Mouse (Mus musculus): ENCODE measurements around the gene Jade2. TPM values are rescaled to one million over a fixed set of nuclear protein-coding genes. Genes with fewer than 3 reads are reported as not detected.

Jade2 gene
- polyA plus RNA-seq, 1 experiment from 2014 or later, result 0.79 TPM

DNA sequence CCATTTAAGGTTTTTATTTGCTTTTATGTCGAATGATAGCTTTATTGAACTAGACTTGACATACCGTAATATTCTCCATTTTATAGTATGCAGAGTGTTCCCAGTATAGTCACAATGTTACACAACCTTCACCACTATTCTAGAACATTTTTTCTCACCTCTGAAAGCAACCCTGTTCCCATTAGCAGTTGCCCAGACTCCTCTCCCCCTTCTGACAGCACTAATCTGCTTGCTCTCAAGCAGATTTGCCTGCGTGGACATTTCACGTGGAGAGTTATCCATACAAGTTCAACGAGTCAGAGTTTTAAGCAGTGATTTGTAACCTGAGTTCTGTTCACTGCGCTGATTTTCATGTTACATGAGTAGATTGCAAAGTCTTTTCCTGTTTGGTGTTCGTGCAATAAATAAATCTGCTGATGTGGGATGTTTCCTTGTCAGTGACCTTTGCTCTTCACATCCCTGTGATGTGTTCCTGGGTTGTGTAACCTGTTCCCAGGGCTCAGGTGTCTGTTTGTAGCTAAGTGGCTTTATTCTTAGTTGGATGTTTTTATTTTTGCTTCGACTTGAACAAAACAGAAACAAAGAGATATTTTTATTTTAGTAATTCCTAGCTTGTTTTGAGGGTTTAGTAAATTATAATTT is 89.8 kb downstream of the Jade2 start:
- Histone ChIP-seq H3K9me3 (replicated peaks; ENCODE audit: control insufficient read depth, low read length) (no peaks in the 10 kb centered on the region), H3K4me1 (ENCODE audit: control insufficient read depth, low read depth, low read length) (peaks cover 11% of the 10 kb centered on the region), H3K9ac (ENCODE audit: low read depth, low read length) (no peak overlapping the region), H3K27me3 (ENCODE audit: control insufficient read depth, insufficient read depth, low read depth, low read length) (no peaks in the 10 kb centered on the region), H3K27ac (ENCODE audit: low read length) (peak overlapping the region; percentile 59; the same call in 1 of the 2 replicates), H3K4me2 (ENCODE audit: low read depth, low read length) (0 out of 2 replicates have a peak overlapping the region, but pooled peaks have one; percentile 7), H3K36me3 (ENCODE audit: control insufficient read depth, insufficient read depth) (no peaks in the 10 kb centered on the region), H3K4me3 (ENCODE audit: low read depth, low read length) (no peak overlapping the region)
- peak; percentile 65 for ATAC-seq (ENCODE audit: low read depth)
- 54% methylated on average over 8 of the region's 8 CpGs for WGBS (ENCODE audit: insufficient replicate concordance)

DNA sequence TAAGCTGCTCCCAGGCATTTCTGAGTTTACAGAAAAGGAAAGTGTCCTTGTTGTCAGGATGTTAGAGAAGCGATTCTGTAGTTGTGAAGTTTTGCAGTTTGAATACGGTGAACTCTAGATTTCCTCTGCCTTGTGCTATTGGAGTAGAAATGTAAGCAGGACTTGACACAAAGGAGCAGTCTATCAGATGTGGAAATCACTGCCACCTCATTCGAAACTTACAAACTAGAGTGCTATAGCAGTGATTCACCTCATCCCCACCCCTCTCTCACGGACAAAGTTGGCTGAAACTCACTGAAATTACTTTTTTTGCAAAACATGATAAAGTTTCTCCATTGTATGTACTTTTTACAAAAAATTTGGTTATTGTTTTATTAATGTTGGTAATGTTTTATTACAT is 92.6 kb downstream of the Jade2 start:
- peaks cover 2% of the 10 kb centered on the region for H3K27me3 ChIP-seq (ENCODE audit: control insufficient read depth, insufficient read depth, low read depth, low read length)
- H3K36me3 ChIP-seq (ENCODE audit: control insufficient read depth, insufficient read depth), result no peaks in the 10 kb centered on the region
- WGBS (ENCODE audit: insufficient replicate concordance), result 63% methylated on average over 4 of the region's 4 CpGs
- H3K9ac ChIP-seq (ENCODE audit: low read depth, low read length), result no peak overlapping the region
- ATAC-seq (ENCODE audit: low read depth), result no peak
- H3K4me2 ChIP-seq (ENCODE audit: low read depth, low read length), result peak overlapping the region; percentile 78
- no peaks in the 10 kb centered on the region for H3K9me3 ChIP-seq (replicated peaks; ENCODE audit: control insufficient read depth, low read length)
- H3K4me1 ChIP-seq (ENCODE audit: control insufficient read depth, low read depth, low read length), result peaks cover 11% of the 10 kb centered on the region
- H3K4me3 ChIP-seq (ENCODE audit: low read depth, low read length), result peak overlapping the region; percentile 98
- H3K27ac ChIP-seq (ENCODE audit: low read length), result no peak overlapping the region

DNA sequence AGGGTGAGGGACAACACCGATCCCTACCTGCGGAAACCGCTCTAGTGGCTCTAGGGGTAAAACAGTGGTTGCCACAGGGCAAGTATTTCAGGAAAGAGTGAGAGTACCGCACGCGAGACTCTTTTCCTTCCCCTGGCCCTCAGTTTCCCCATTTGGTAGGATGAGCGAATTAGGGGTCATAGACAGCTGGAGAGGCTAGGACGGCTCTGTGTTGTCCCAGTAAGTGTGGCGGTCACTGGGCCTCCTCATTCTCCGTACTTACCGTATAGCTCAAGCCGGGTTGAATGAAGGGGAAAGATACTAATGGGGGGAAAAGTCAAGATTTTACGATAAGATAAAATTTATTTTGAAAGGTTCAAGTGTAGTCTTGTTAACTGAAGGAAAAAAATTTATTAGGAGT is 93.5 kb downstream of the Jade2 start:
- no peak for ATAC-seq (ENCODE audit: low read depth)
- Histone ChIP-seq H3K9me3 (replicated peaks; ENCODE audit: control insufficient read depth, low read length) (no peaks in the 10 kb centered on the region), H3K27me3 (ENCODE audit: control insufficient read depth, insufficient read depth, low read depth, low read length) (peaks cover 2% of the 10 kb centered on the region), H3K4me1 (ENCODE audit: control insufficient read depth, low read depth, low read length) (peaks cover 11% of the 10 kb centered on the region), H3K9ac (ENCODE audit: low read depth, low read length) (peak overlapping the region; percentile 98), H3K4me2 (ENCODE audit: low read depth, low read length) (peak overlapping the region; percentile 78), H3K27ac (ENCODE audit: low read length) (peak overlapping the region; percentile 46; the same call in 1 of the 2 replicates), H3K4me3 (ENCODE audit: low read depth, low read length) (peak overlapping the region; percentile 98), H3K36me3 (ENCODE audit: control insufficient read depth, insufficient read depth) (no peaks in the 10 kb centered on the region)
- 3% methylated on average over 13 of the region's 13 CpGs for WGBS (ENCODE audit: insufficient replicate concordance)

Other genes starting within 250 kb of the Jade2 start
- 69.5 and 79.3 TPM in 2 replicates for gene Nhp2, start 237.9 kb downstream of the Jade2 start, polyA plus RNA-seq (2015; fragmentation: Nextera tagmentation; extraction: Ambion mirVana)
- 16.6 and 17.7 TPM in 2 replicates for gene Rmnd5b, start 221.8 kb downstream of the Jade2 start, polyA plus RNA-seq (2015; fragmentation: Nextera tagmentation; extraction: Ambion mirVana)
- gene N4bp3, start 206.8 kb downstream of the Jade2 start, polyA plus RNA-seq (2015; fragmentation: Nextera tagmentation; extraction: Ambion mirVana), result 2.8 and 3.9 TPM in 2 replicates
- gene D930048N14Rik, start 206.7 kb downstream of the Jade2 start, polyA plus RNA-seq (2015; fragmentation: Nextera tagmentation; extraction: Ambion mirVana), result 0.44 and 0.46 TPM in 2 replicates
- gene 0610009B22Rik, start 168.8 kb downstream of the Jade2 start, polyA plus RNA-seq (2015; fragmentation: Nextera tagmentation; extraction: Ambion mirVana), result 34.4 and 36.0 TPM in 2 replicates
- 7.9 and 8.8 TPM in 2 replicates for gene Sec24a, start 94.0 kb downstream of the Jade2 start, polyA plus RNA-seq (2015; fragmentation: Nextera tagmentation; extraction: Ambion mirVana)
- 73.4 and 77.2 TPM in 2 replicates for gene Sar1b, start 94.0 kb downstream of the Jade2 start, polyA plus RNA-seq (2015; fragmentation: Nextera tagmentation; extraction: Ambion mirVana)
- gene Cdkn2aipnl, start 110.0 kb upstream of the Jade2 start, polyA plus RNA-seq (2015; fragmentation: Nextera tagmentation; extraction: Ambion mirVana), result 40.6 and 41.7 TPM in 2 replicates
- gene Ube2b, start 143.1 kb upstream of the Jade2 start, polyA plus RNA-seq (2015; fragmentation: Nextera tagmentation; extraction: Ambion mirVana), result 153 and 156 TPM in 2 replicates
- gene Cdkl3, start 146.6 kb upstream of the Jade2 start, polyA plus RNA-seq (2015; fragmentation: Nextera tagmentation; extraction: Ambion mirVana), result 0.84 and 0.96 TPM in 2 replicates
- 26.5 and 26.9 TPM in 2 replicates for gene Ppp2ca, start 241.0 kb upstream of the Jade2 start, polyA plus RNA-seq (2015; fragmentation: Nextera tagmentation; extraction: Ambion mirVana)

Data from liver, embryonic 16.5 days (tissue).